Mouse (Mus musculus) colon, adult 2 months (tissue): ENCODE results near the gene Cdk19. TPM values are rescaled to one million over a fixed set of nuclear protein-coding genes. Genes with fewer than 3 reads are reported as not detected.

Experiments used
- polyA plus RNA-seq: library from polyadenylated mRNA; depleted of rRNA; stranded (reverse); fragments of >200 nt; gene quantifications from 2 replicates; pipeline ENCODE4 v1.2.3, GENCODE M21; 2012; rRNA removed

The Cdk19 gene
- polyA plus RNA-seq: 5.7 and 6.5 TPM in 2 replicates

GRCm38 (mm10) chr10:40339351-40339964, at the start of gene Cdk19:
Cdk19 (plus strand) TSS chr10:40339564.

GRCm38 (mm10) chr10:40302140-40302985, 37.0 kb upstream of the Cdk19 start, which contains the start of gene Amd1:
Amd1 (minus strand) TSS chr10:40302186.

Other genes starting within 250 kb of the Cdk19 start
- 4.4 and 6.4 TPM in 2 replicates for gene Slc16a10, start 197.3 kb upstream of the Cdk19 start, polyA plus RNA-seq
- gene Rpf2, start 92.5 kb upstream of the Cdk19 start, polyA plus RNA-seq: 0.65 and 1.5 TPM in 2 replicates
- 3.1 and 3.3 TPM in 2 replicates for gene Gtf3c6, start 81.5 kb upstream of the Cdk19 start, polyA plus RNA-seq
- gene Amd1, start 37.4 kb upstream of the Cdk19 start, polyA plus RNA-seq: 4.7 and 5.5 TPM in 2 replicates
- gene Slc22a16, start 230.8 kb downstream of the Cdk19 start, polyA plus RNA-seq: not detected in 2 replicates